Mouse (Mus musculus) liver, embryonic 16.5 days (tissue): Measurements from ENCODE around the gene Glg1. TPM values are rescaled to one million over a fixed set of nuclear protein-coding genes. Genes with fewer than 3 reads are reported as not detected.
"Not testable (repeated sequence)": the region's sequence is repeated elsewhere in the genome, so short reads cannot be mapped to it uniquely, and the experiment has no call there.

Experiments
- ATAC-seq: fragments of 200-750 bp; cut with Nextera tagmentation; 2 replicates; pipeline ENCODE4 v1.8.0; 2017; ENCODE audit warnings: low read depth, mild to moderate bottlenecking, moderate number of reproducible peaks, moderate library complexity
- H3K27ac ChIP-seq: fragments of 300-500 bp; sonication (generic); 2 replicates; pipeline ENCODE4 v1.5.1; 2014; ENCODE audit warnings: mild to moderate bottlenecking, low read length
- H3K27me3 ChIP-seq: fragments of 300-500 bp; sonication (generic); 2 replicates; pipeline ENCODE4 v1.6.1; 2014; ENCODE audit warnings: low read depth, low read length, mixed read lengths; ENCODE audit not compliant: control insufficient read depth, insufficient read depth
- H3K36me3 ChIP-seq: fragments of 300-500 bp; sonication (generic); 2 replicates; pipeline ENCODE4 v1.6.1; 2014; ENCODE audit warnings: mild to moderate bottlenecking; ENCODE audit not compliant: control insufficient read depth, insufficient read depth
- H3K4me1 ChIP-seq: fragments of 300-500 bp; sonication (generic); 2 replicates; pipeline ENCODE4 v1.6.1; 2014; ENCODE audit warnings: low read depth, low read length, mixed read lengths; ENCODE audit not compliant: control insufficient read depth
- H3K4me2 ChIP-seq: fragments of 300-500 bp; sonication (generic); 2 replicates; pipeline ENCODE4 v1.6.1; 2014; ENCODE audit warnings: low read depth, low read length, mixed read lengths
- H3K4me3 ChIP-seq: fragments of 300-500 bp; sonication (generic); 2 replicates; pipeline ENCODE4 v1.5.1; 2014; ENCODE audit warnings: low read depth, mild to moderate bottlenecking, low read length
- H3K9ac ChIP-seq: fragments of 300-500 bp; sonication (generic); 2 replicates; pipeline ENCODE4 v1.6.1; 2014; ENCODE audit warnings: low read depth, low read length
- H3K9me3 ChIP-seq: fragments of 300-500 bp; sonication (generic); replicated peaks from 2 replicates; pipeline ENCODE4 v1.6.1; 2016; ENCODE audit warnings: low read length; ENCODE audit not compliant: control insufficient read depth
- WGBS: fragments of 180-500 bp; shearing (Covaris S2); extraction: QIAGEN DNeasy Blood & Tissue Kit; methylation state at CpG from one replicate; pipeline ENCODE4 v1.1.7; 2014; ENCODE audit not compliant: insufficient replicate concordance; 5-methylcytosine and 5-hydroxymethylcytosine counted together
- polyA plus RNA-seq: library from polyadenylated mRNA; unstranded; fragments of >200 nt; fragmentation: Nextera tagmentation; extraction: Ambion mirVana; gene quantifications from 2 replicates; pipeline ENCODE4 v1.2.1, GENCODE M21; 2015

Glg1 gene
- polyA plus RNA-seq, 1 experiment from 2014 or later: 17.4 TPM

- Histone ChIP-seq H3K27ac (no peak overlapping the region), H3K4me3 (no peak overlapping the region), H3K9me3 (no peaks in the 10 kb centered on the region), H3K36me3 (peaks cover 3% of the 10 kb centered on the region), H3K4me1 (no peaks in the 10 kb centered on the region), H3K9ac (no peak overlapping the region), H3K27me3 (no peaks in the 10 kb centered on the region), H3K4me2 (no peak overlapping the region)
- WGBS: 74% methylated on average over 3 of the region's 3 CpGs
- no peak for ATAC-seq
Observed at GRCm38 (mm10) chr8:111197966-111198365, 61.0 kb downstream of the Glg1 start.

GRCm38 (mm10) chr8:111196181-111196580 is 62.8 kb downstream of the Glg1 start:
- Histone ChIP-seq H3K4me1 (no peaks in the 10 kb centered on the region), H3K4me3 (no peak overlapping the region), H3K27ac (no peak overlapping the region), H3K4me2 (no peak overlapping the region), H3K36me3 (peaks cover 6% of the 10 kb centered on the region), H3K9me3 (no peaks in the 10 kb centered on the region), H3K27me3 (no peaks in the 10 kb centered on the region), H3K9ac (no peak overlapping the region)
- ATAC-seq: no peak

- no peak for ATAC-seq
- no peak overlapping the region for H3K4me3 ChIP-seq
- H3K27ac ChIP-seq: no peak overlapping the region
- H3K9me3 ChIP-seq: no peaks in the 10 kb centered on the region
- peaks cover 7% of the 10 kb centered on the region for H3K36me3 ChIP-seq
- H3K9ac ChIP-seq: no peak overlapping the region
- no peak overlapping the region for H3K4me2 ChIP-seq
- WGBS: 59% methylated on average over 6 of the region's 6 CpGs
- no peaks in the 10 kb centered on the region for H3K27me3 ChIP-seq
- no peaks in the 10 kb centered on the region for H3K4me1 ChIP-seq
Observed at GRCm38 (mm10) chr8:111188594-111189211, 70.3 kb downstream of the Glg1 start.

GRCm38 (mm10) chr8:111187470-111187869 is 71.5 kb downstream of the Glg1 start:
- H3K4me1 ChIP-seq: no peaks in the 10 kb centered on the region
- H3K27ac ChIP-seq: no peak overlapping the region
- no peak overlapping the region for H3K4me2 ChIP-seq
- H3K9me3 ChIP-seq: no peaks in the 10 kb centered on the region
- 86% methylated on average over 7 of the region's 7 CpGs for WGBS
- H3K27me3 ChIP-seq: no peaks in the 10 kb centered on the region
- peaks cover 9% of the 10 kb centered on the region for H3K36me3 ChIP-seq
- H3K9ac ChIP-seq: no peak overlapping the region
- H3K4me3 ChIP-seq: no peak overlapping the region
- ATAC-seq: no peak

- H3K27ac ChIP-seq: no peak overlapping the region
- no peak for ATAC-seq
- WGBS: 73% methylated on average over 4 of the region's 4 CpGs
- no peaks in the 10 kb centered on the region for H3K4me1 ChIP-seq
- no peak overlapping the region for H3K4me3 ChIP-seq
- H3K9ac ChIP-seq: no peak overlapping the region
- H3K4me2 ChIP-seq: no peak overlapping the region
- no peaks in the 10 kb centered on the region for H3K27me3 ChIP-seq
- H3K9me3 ChIP-seq: no peaks in the 10 kb centered on the region
- H3K36me3 ChIP-seq: peaks cover 9% of the 10 kb centered on the region; the same call in 1 of the 2 replicates
Observed at GRCm38 (mm10) chr8:111185472-111185947, 73.5 kb downstream of the Glg1 start.

- Histone ChIP-seq H3K4me2 (no peak overlapping the region), H3K9me3 (no peaks in the 10 kb centered on the region), H3K4me1 (no peaks in the 10 kb centered on the region), H3K9ac (no peak overlapping the region), H3K36me3 (peaks cover 3% of the 10 kb centered on the region), H3K27ac (no peak overlapping the region), H3K27me3 (no peaks in the 10 kb centered on the region), H3K4me3 (no peak overlapping the region)
- WGBS: 78% methylated on average over 5 of the region's 5 CpGs
- no peak for ATAC-seq
Observed at GRCm38 (mm10) chr8:111171661-111172060, 87.4 kb downstream of the Glg1 start.

- 0 out of 2 replicates have a peak, but pooled peaks have one; percentile 35 for ATAC-seq
- Histone ChIP-seq H3K9ac (no peak overlapping the region), H3K36me3 (peaks cover 22% of the 10 kb centered on the region), H3K4me2 (no peak overlapping the region), H3K4me1 (no peaks in the 10 kb centered on the region), H3K9me3 (no peaks in the 10 kb centered on the region), H3K27ac (no peak overlapping the region), H3K4me3 (no peak overlapping the region), H3K27me3 (no peaks in the 10 kb centered on the region)
- WGBS: 47% methylated on average over 14 of the region's 14 CpGs
Observed at GRCm38 (mm10) chr8:111157617-111158016, 101.4 kb downstream of the Glg1 start.

- no peak overlapping the region for H3K4me3 ChIP-seq
- no peaks in the 10 kb centered on the region for H3K9me3 ChIP-seq
- 79% methylated on average over 8 of the region's 8 CpGs for WGBS
- no peak overlapping the region for H3K4me2 ChIP-seq
- no peak overlapping the region for H3K9ac ChIP-seq
- H3K27me3 ChIP-seq: no peaks in the 10 kb centered on the region
- H3K36me3 ChIP-seq: peaks cover 15% of the 10 kb centered on the region
- no peak overlapping the region for H3K27ac ChIP-seq
- H3K4me1 ChIP-seq: no peaks in the 10 kb centered on the region
- ATAC-seq: no peak
Observed at GRCm38 (mm10) chr8:111155721-111156436, 103.1 kb downstream of the Glg1 start.

- under 1% methylated on average over 50 of the region's 74 CpGs for WGBS
- not testable (repeated sequence) for H3K9me3 ChIP-seq, H3K27ac ChIP-seq, H3K36me3 ChIP-seq, H3K27me3 ChIP-seq
- peak; percentile 96 for ATAC-seq
- Histone ChIP-seq H3K4me2 (peak overlapping the region; percentile 96), H3K9ac (peak overlapping the region; percentile 63), H3K4me3 (peak overlapping the region; percentile 72), H3K4me1 (peaks cover 19% of the 10 kb centered on the region)
Observed at GRCm38 (mm10) chr8:111145460-111146012, 113.5 kb downstream of the Glg1 start.
